Mouse (Mus musculus) heart, adult 2 months (tissue): ENCODE data around the gene Col24a1.

ENCODE experiments used
- CTCF ChIP-seq: fragments of 200-600 bp; IDR thresholded peaks from 2 replicates; pipeline ENCODE4 v1.8.1; 2022; ENCODE audit warnings: antibody characterized with exemption, mild to moderate bottlenecking, moderate library complexity
- EP300 ChIP-seq: fragments of 200-500 bp; IDR thresholded peaks from 2 replicates; pipeline ENCODE4 v1.6.1; 2011; ENCODE audit warnings: low read depth, low read length, control low read depth; ENCODE audit not compliant: insufficient read depth

DNA sequence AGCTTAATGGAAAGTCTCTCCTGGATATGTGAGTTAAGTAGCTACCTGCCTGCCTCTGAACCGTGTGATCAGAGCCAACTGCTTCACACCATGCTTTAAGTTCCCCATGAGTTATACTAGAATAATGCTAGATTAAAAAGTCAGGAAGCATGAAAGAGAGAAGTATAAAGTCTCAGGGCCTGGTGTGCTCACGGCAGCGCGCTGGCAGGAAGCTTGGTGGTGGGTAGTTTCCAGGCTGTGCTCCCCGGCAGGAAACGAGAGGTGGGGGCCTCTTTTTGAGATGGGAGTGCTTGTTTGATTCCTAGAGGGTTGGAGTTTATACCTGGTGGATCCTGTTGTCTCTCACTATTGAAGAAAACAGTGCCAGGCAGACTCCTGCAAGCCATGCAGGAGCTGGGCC is 303.1 kb downstream of the Col24a1 start:
- TF ChIP-seq CTCF, result no peak
- no peak for TF ChIP-seq EP300
